In genomic region chr11:97883542-97883917, GRCm38 (mm10) we compare ENCODE assay signal across 8 mouse cellular contexts. TPM values are rescaled to one million over a fixed set of nuclear protein-coding genes. Genes with fewer than 3 reads are reported as not detected.
DNase-seq lines count a peak whose midpoint lies in the region; ATAC-seq and TF ChIP-seq lines count a peak whose summit lies in the region.

No protein-coding gene starts in this region.

- H3K36me3 ChIP-seq in forebrain, embryonic 15.5 days, result no peaks in the 10 kb centered on the region
- H3K36me3 ChIP-seq in neural tube, embryonic 14.5 days (ENCODE audit: control insufficient read depth, insufficient read depth, low read length), result no peaks in the 10 kb centered on the region

- H3K4me1 ChIP-seq in forebrain, embryonic 15.5 days, result no peaks in the 10 kb centered on the region
- no peaks in the 10 kb centered on the region for H3K4me1 ChIP-seq in lung, adult 2 months (ENCODE audit: control insufficient read depth, insufficient read depth, low read length)
- no peaks in the 10 kb centered on the region for H3K4me1 ChIP-seq in neural tube, embryonic 14.5 days (ENCODE audit: control insufficient read depth, insufficient read depth, low read length)

- peak; percentile 95 for DNase-seq in ES-CJ7 (ENCODE audit: low read depth, low spot score)
- peak; percentile 72 for DNase-seq in cerebellum, adult 11 months
- DNase-seq in heart, postnatal 36 days, result peak; percentile 73 to 76
- peak; percentile 51 for DNase-seq in layer of hippocampus, adult 2 months (ENCODE audit: low spot score in 2 of 2)
- peak; percentile 77 for DNase-seq in lung, adult 2 months
- DNase-seq in testis, postnatal 14 days (ENCODE audit: low spot score), result peak; percentile 90

- peak overlapping the region; percentile 53 for H3K4me3 ChIP-seq in forebrain, embryonic 15.5 days
- peak overlapping the region; percentile 58 for H3K4me3 ChIP-seq in layer of hippocampus, adult 2 months
- peak overlapping the region; percentile 81 for H3K4me3 ChIP-seq in lung, adult 2 months (replicated peaks; ENCODE audit: extremely low read depth, low read depth, low read length)
- peak overlapping the region; percentile 58 for H3K4me3 ChIP-seq in neural tube, embryonic 14.5 days (ENCODE audit: low read depth, low read length)

- no peak for TF ChIP-seq CTCF in layer of hippocampus, adult 2 months (conservative IDR thresholded peaks at IDR 0.05)
- no peak for TF ChIP-seq CTCF in lung, adult 2 months (IDR thresholded peaks at IDR 0.05; ENCODE audit: insufficient read depth, low read length)

- H3K4me2 ChIP-seq in forebrain, embryonic 15.5 days (replicated peaks), result peak overlapping the region; percentile 57
- H3K4me2 ChIP-seq in neural tube, embryonic 14.5 days (ENCODE audit: low read depth, low read length), result peak overlapping the region; percentile 53

- H3K27ac ChIP-seq in forebrain, embryonic 15.5 days (replicated peaks), result peak overlapping the region; percentile 94
- peak overlapping the region; percentile 69 for H3K27ac ChIP-seq in layer of hippocampus, adult 2 months
- peak overlapping the region; percentile 65 for H3K27ac ChIP-seq in neural tube, embryonic 14.5 days (ENCODE audit: low read depth, low read length)

- H3K9me3 ChIP-seq in forebrain, embryonic 15.5 days, result no peaks in the 10 kb centered on the region
- H3K9me3 ChIP-seq in neural tube, embryonic 14.5 days (ENCODE audit: control insufficient read depth, low read length), result no peaks in the 10 kb centered on the region

- H3K9ac ChIP-seq in forebrain, embryonic 15.5 days (replicated peaks), result peak overlapping the region; percentile 44
- H3K9ac ChIP-seq in neural tube, embryonic 14.5 days (replicated peaks; ENCODE audit: low read depth, low read length), result peak overlapping the region; percentile 41; the same call in 1 of the 2 replicates

- 2% methylated on average over 26 of the region's 26 CpGs for WGBS in forebrain, embryonic 15.5 days
- WGBS in lung, adult 2 months, result 5% methylated on average over 26 of the region's 26 CpGs
- WGBS in neural tube, embryonic 14.5 days, result 4% methylated on average over 26 of the region's 26 CpGs

- 0 out of 2 replicates have a peak, but pooled peaks have one; percentile 39 for ATAC-seq in forebrain, embryonic 15.5 days (replicated peaks)
- ATAC-seq in neural tube, embryonic 14.5 days (ENCODE audit: low read depth), result peak; percentile 50

- intact Hi-C loops in heart, postnatal 36 days (cut with DNase I), result loop anchor here (5.0 kb wide), 1 partner anchor 41 kb away; the partner anchor contains the start of gene B230217C12Rik

- peak; percentile 7; the same call in 1 of the 2 replicates for TF ChIP-seq POLR2A in lung, adult 2 months (IDR thresholded peaks at IDR 0.05; ENCODE audit: borderline replicate concordance, extremely low read depth, low read depth, low read length)

- H3K27me3 ChIP-seq in forebrain, embryonic 15.5 days, result no peaks in the 10 kb centered on the region
- H3K27me3 ChIP-seq in neural tube, embryonic 14.5 days (ENCODE audit: control insufficient read depth, insufficient read depth, low read length), result no peaks in the 10 kb centered on the region

RNA-seq across cellular contexts. Expression of gene Fbxo47, which starts 0.4 kb away (rescaled TPM):
- 0.67 and 1.0 TPM in 2 replicates for polyA plus RNA-seq in forebrain, embryonic 15.5 days (2015; fragmentation: Nextera tagmentation; extraction: Ambion mirVana)
- total RNA-seq in heart, postnatal 36 days (2021), result under 1 TPM; 0.35 to 0.69 TPM
- total RNA-seq in layer of hippocampus, adult 2 months (2021), result 1 to 10 TPM; 1.2 to 1.8 TPM
- 0.16 and 0.36 TPM in 2 replicates for polyA plus RNA-seq in lung, adult 2 months (2012; rRNA removed)
- 0.63 and 1.5 TPM in 2 replicates for polyA plus RNA-seq in neural tube, embryonic 14.5 days (2014; fragmentation: Nextera tagmentation; extraction: Ambion mirVana)

RNA-seq across cellular contexts. Expression of gene B230217C12Rik, which starts 43.0 kb away (rescaled TPM):
- polyA plus RNA-seq in forebrain, embryonic 15.5 days (2015; fragmentation: Nextera tagmentation; extraction: Ambion mirVana), result 17.8 and 21.0 TPM in 2 replicates
- total RNA-seq in heart, postnatal 36 days (2021), result 1 to 10 TPM in 1 of 2 experiments, under 1 TPM in 1; 1.00 to 1.4 TPM
- 10 to 100 TPM; 67.8 to 72.6 TPM for total RNA-seq in layer of hippocampus, adult 2 months (2021)
- polyA plus RNA-seq in lung, adult 2 months (2012; rRNA removed), result 2.8 and 4.5 TPM in 2 replicates
- 39.8 and 53.5 TPM in 2 replicates for polyA plus RNA-seq in neural tube, embryonic 14.5 days (2014; fragmentation: Nextera tagmentation; extraction: Ambion mirVana)

Comparison
In these comparisons a context has a peak if more than half of its experiments do, and no peak if none do; other contexts are left out.
1. Peak in every context shown above with its lines: DNase-seq, ATAC-seq, H3K4me3 ChIP-seq and H3K27ac ChIP-seq.